Mouse (Mus musculus) heart, postnatal 14 days (tissue): Measurements from ENCODE around the gene Rnf224. TPM values are rescaled to one million over a fixed set of nuclear protein-coding genes. Genes with fewer than 3 reads are reported as not detected.

ENCODE experiments used
- DNase-seq, 2 experiments: peaks; one replicate each; pipeline ENCODE4 v3.0.0; 2021 to 2022
- intact Hi-C: fragments of 180-260 bp; cut with DNase I; formaldehyde crosslinking; loops from one replicate; pipeline ENCODE4 v1.15.1; 2025
- long read RNA-seq, 2 experiments: library from polyadenylated mRNA; stranded (forward); transcript quantifications; one replicate each; pipeline ENCODE4 v2.0.0; 2021
- total RNA-seq, 2 experiments: library from RNA; stranded (reverse); gene quantifications; 2 replicates each; pipeline ENCODE4 v1.2.3; 2021

Gene Rnf224
- not detected for total RNA-seq
- long read RNA-seq, experiment 1, result 0 reads
- long read RNA-seq, experiment 2, result 0 reads

- intact Hi-C loops, result no loop called here
- DNase-seq, result no peak
Measured at GRCm38 (mm10) chr2:25236614-25237013, at the start of gene Rnf224. TSS of gene Rnf224 (minus strand) at chr2:25236787.

GRCm38 (mm10) chr2:25286314-25286713, 49.7 kb upstream of the Rnf224 start:
- no peak for DNase-seq
- intact Hi-C loops, result no loop called here

- intact Hi-C loops, result no loop called here
- no peak for DNase-seq
Measured at GRCm38 (mm10) chr2:25285551-25285950, 49.0 kb upstream of the Rnf224 start.

GRCm38 (mm10) chr2:25278928-25279882, 42.6 kb upstream of the Rnf224 start:
- intact Hi-C loops, result loop anchor here (5.0 kb wide), 1 partner anchor 53 kb away; the partner anchor contains the start of gene Man1b1
- DNase-seq, result peak; percentile 82 to 89

GRCm38 (mm10) chr2:25273010-25273409, 36.4 kb upstream of the Rnf224 start:
- DNase-seq, result no peak
- intact Hi-C loops, result no loop called here

GRCm38 (mm10) chr2:25272515-25272914, 35.9 kb upstream of the Rnf224 start:
- DNase-seq, result no peak
- intact Hi-C loops, result no loop called here

- DNase-seq, result peak; percentile 98 to 99
- intact Hi-C loops, result no loop called here
Measured at GRCm38 (mm10) chr2:25271827-25272511, 35.4 kb upstream of the Rnf224 start, which contains the start of the genes Ssna1 and Anapc2. TSS of gene Ssna1 (minus strand) at chr2:25272438. TSS of gene Anapc2 (plus strand) at chr2:25272478.

GRCm38 (mm10) chr2:25267746-25268309, 31.2 kb upstream of the Rnf224 start:
- intact Hi-C loops, result no loop called here
- no peak for DNase-seq

- intact Hi-C loops, result no loop called here
- DNase-seq, result no peak
Measured at GRCm38 (mm10) chr2:25267241-25267640, 30.7 kb upstream of the Rnf224 start.

- DNase-seq, result peak; percentile 45 to 59
- intact Hi-C loops, result no loop called here
Measured at GRCm38 (mm10) chr2:25266720-25267119, 30.1 kb upstream of the Rnf224 start.

- intact Hi-C loops, result no loop called here
- peak in 1 of 2 experiments; percentile 42 for DNase-seq
Measured at GRCm38 (mm10) chr2:25265897-25266656, 29.5 kb upstream of the Rnf224 start.

GRCm38 (mm10) chr2:25264851-25265250, 28.3 kb upstream of the Rnf224 start:
- DNase-seq, result no peak
- intact Hi-C loops, result no loop called here

- intact Hi-C loops, result no loop called here
- DNase-seq, result no peak
Measured at GRCm38 (mm10) chr2:25264286-25264660, 27.7 kb upstream of the Rnf224 start.

- intact Hi-C loops, result no loop called here
- DNase-seq, result no peak
Measured at GRCm38 (mm10) chr2:25263623-25264285, 27.2 kb upstream of the Rnf224 start.

GRCm38 (mm10) chr2:25262795-25263622, 26.4 kb upstream of the Rnf224 start:
- intact Hi-C loops, result no loop called here
- peak; percentile 33 to 46 for DNase-seq

GRCm38 (mm10) chr2:25262291-25262767, 25.7 kb upstream of the Rnf224 start, which contains the start of gene Tprn:
TSS of gene Tprn (plus strand) at chr2:25262618.
- peak; percentile 92 to 93 for DNase-seq
- intact Hi-C loops, result no loop called here

GRCm38 (mm10) chr2:25261870-25262269, 25.3 kb upstream of the Rnf224 start:
- DNase-seq, result no peak
- intact Hi-C loops, result no loop called here

- no peak for DNase-seq
- intact Hi-C loops, result no loop called here
Measured at GRCm38 (mm10) chr2:25258887-25259286, 22.3 kb upstream of the Rnf224 start.
